Mouse (Mus musculus) inflammation-experienced regulatory T-cells, adult 6 months (primary cell): ENCODE results near the gene Krtap6-5. TPM values are rescaled to one million over a fixed set of nuclear protein-coding genes. Genes with fewer than 3 reads are reported as not detected.
"Not testable (repeated sequence)": the region's sequence is repeated elsewhere in the genome, so short reads cannot be mapped to it uniquely, and the experiment has no call there.

Source experiments
- ATAC-seq: one replicate; pipeline ENCODE4 v1.8.0; 2017
- polyA plus RNA-seq, 3 experiments: library from polyadenylated mRNA; unstranded; fragments of 100-300 nt; shearing (Covaris generic); gene quantifications; one replicate each; pipeline ENCODE4 v1.2.1; 2017

The Krtap6-5 gene
- not detected for polyA plus RNA-seq

- ATAC-seq = no peak
Observed at GRCm38 (mm10) chr16:89047783-89048182, at the start of gene Krtap6-5. Gene Krtap6-5, minus strand, starts transcription at chr16:89047883.

- ATAC-seq = not testable (repeated sequence)
Observed at GRCm38 (mm10) chr16:89071041-89071440, 23.4 kb upstream of the Krtap6-5 start.

- not testable (repeated sequence) for ATAC-seq
Observed at GRCm38 (mm10) chr16:89063902-89064301, 16.2 kb upstream of the Krtap6-5 start, which contains the start of gene 1110025L11Rik. Gene 1110025L11Rik, minus strand, starts transcription at chr16:89064002.

GRCm38 (mm10) chr16:89041372-89041771 lies 6.3 kb downstream of the Krtap6-5 start, which contains the start of gene Gm10228:
Gene Gm10228, minus strand, starts transcription at chr16:89041472.
- not testable (repeated sequence) for ATAC-seq

GRCm38 (mm10) chr16:89031399-89031798 lies 16.3 kb downstream of the Krtap6-5 start, which contains the start of gene Krtap6-1:
Gene Krtap6-1, plus strand, starts transcription at chr16:89031699.
- not testable (repeated sequence) for ATAC-seq

GRCm38 (mm10) chr16:89014984-89015383 lies 32.7 kb downstream of the Krtap6-5 start, which contains the start of gene Gm10229:
Gene Gm10229, plus strand, starts transcription at chr16:89015284.
- ATAC-seq = not testable (repeated sequence)

- no peak for ATAC-seq
Observed at GRCm38 (mm10) chr16:89013973-89014372, 33.7 kb downstream of the Krtap6-5 start.

- ATAC-seq = no peak
Observed at GRCm38 (mm10) chr16:89010659-89011058, 37.0 kb downstream of the Krtap6-5 start, which contains the start of gene Krtap22-2. Gene Krtap22-2, minus strand, starts transcription at chr16:89010759.

Other genes with a start within 250 kb of the Krtap6-5 start
- not detected for gene Gm20741, start 235.7 kb downstream of the Krtap6-5 start, polyA plus RNA-seq
- not detected for gene Krtap15, start 227.7 kb downstream of the Krtap6-5 start, polyA plus RNA-seq
- not detected for gene Krtap14, start 221.7 kb downstream of the Krtap6-5 start, polyA plus RNA-seq
- gene Krtap19-1, start 178.5 kb downstream of the Krtap6-5 start, polyA plus RNA-seq = not detected
- gene Krtap19-2, start 173.6 kb downstream of the Krtap6-5 start, polyA plus RNA-seq = not detected
- gene Krtap19-3, start 169.8 kb downstream of the Krtap6-5 start, polyA plus RNA-seq = not detected
- gene Krtap19-4, start 162.8 kb downstream of the Krtap6-5 start, polyA plus RNA-seq = not detected
- gene Krtap19-5, start 151.4 kb downstream of the Krtap6-5 start, polyA plus RNA-seq = not detected
- not detected for gene Krtap19-9b, start 115.6 kb downstream of the Krtap6-5 start, polyA plus RNA-seq
- not detected for gene Krtap16-3, start 85.0 kb downstream of the Krtap6-5 start, polyA plus RNA-seq
- not detected for gene Krtap22-2, start 37.1 kb downstream of the Krtap6-5 start, polyA plus RNA-seq
- not detected for gene Gm10229, start 32.6 kb downstream of the Krtap6-5 start, polyA plus RNA-seq
- not detected for gene Krtap6-1, start 16.2 kb downstream of the Krtap6-5 start, polyA plus RNA-seq
- not detected for gene Gm10228, start 6.4 kb downstream of the Krtap6-5 start, polyA plus RNA-seq
- not detected for gene 1110025L11Rik, start 16.1 kb upstream of the Krtap6-5 start, polyA plus RNA-seq
- gene Krtap6-3, start 36.1 kb upstream of the Krtap6-5 start, polyA plus RNA-seq = not detected
- gene Gm6358, start 93.0 kb upstream of the Krtap6-5 start, polyA plus RNA-seq = not detected
- not detected for gene Gm10061, start 103.2 kb upstream of the Krtap6-5 start, polyA plus RNA-seq
- not detected for gene Gm9789, start 110.1 kb upstream of the Krtap6-5 start, polyA plus RNA-seq
- gene Gm7735, start 121.6 kb upstream of the Krtap6-5 start, polyA plus RNA-seq = not detected
- gene 1110057P08Rik, start 126.9 kb upstream of the Krtap6-5 start, polyA plus RNA-seq = not detected
- gene Krtap20-2, start 158.0 kb upstream of the Krtap6-5 start, polyA plus RNA-seq = not detected